Mouse (Mus musculus) midbrain, postnatal 0 days (tissue): ENCODE results near the gene Rita1. TPM values are rescaled to one million over a fixed set of nuclear protein-coding genes. Genes with fewer than 3 reads are reported as not detected.

Experiments used
- ATAC-seq: fragments of 200-750 bp; cut with Nextera tagmentation; 2 replicates; pipeline ENCODE4 v1.8.0; 2017; ENCODE audit warnings: moderate number of reproducible peaks, mild to moderate bottlenecking, moderate TSS enrichment, moderate library complexity; ENCODE audit not compliant: low FRiP score
- DNase-seq: peaks from one replicate; pipeline ENCODE4 v3.0.0-alpha.2; 2015; ENCODE audit warnings: low spot score
- H3K27ac ChIP-seq: fragments of 300-500 bp; sonication (generic); 2 replicates; pipeline ENCODE4 v1.5.1; 2014; ENCODE audit warnings: low read depth, mild to moderate bottlenecking, low read length, mixed read lengths
- H3K27me3 ChIP-seq: fragments of 300-500 bp; sonication (generic); 2 replicates; pipeline ENCODE4 v1.6.1; 2014; ENCODE audit warnings: low read length, control low read depth, mixed read lengths; ENCODE audit not compliant: insufficient read depth
- H3K36me3 ChIP-seq: fragments of 300-500 bp; sonication (generic); 2 replicates; pipeline ENCODE4 v1.6.1; 2014; ENCODE audit warnings: low read length, control low read depth, mixed read lengths; ENCODE audit not compliant: insufficient read depth
- H3K4me1 ChIP-seq: fragments of 300-500 bp; sonication (generic); 2 replicates; pipeline ENCODE4 v1.6.1; 2014; ENCODE audit warnings: mild to moderate bottlenecking, control low read depth, antibody characterized with exemption, low read length, mixed read lengths; ENCODE audit not compliant: insufficient read depth
- H3K4me2 ChIP-seq: fragments of 300-500 bp; sonication (generic); 2 replicates; pipeline ENCODE4 v1.6.1; 2014; ENCODE audit warnings: low read depth, mild to moderate bottlenecking, low read length, mixed read lengths; ENCODE audit not compliant: poor library complexity, severe bottlenecking
- H3K4me3 ChIP-seq: fragments of 300-500 bp; sonication (generic); 2 replicates; pipeline ENCODE4 v1.5.1; 2014; ENCODE audit warnings: low read depth, mild to moderate bottlenecking, low read length, moderate library complexity
- H3K9ac ChIP-seq: fragments of 300-500 bp; sonication (generic); replicated peaks from 2 replicates; pipeline ENCODE4 v1.6.1; 2014; ENCODE audit warnings: mild to moderate bottlenecking, low read length, moderate library complexity, mixed read lengths; ENCODE audit not compliant: poor library complexity, severe bottlenecking
- H3K9me3 ChIP-seq: fragments of 300-500 bp; sonication (generic); 2 replicates; pipeline ENCODE4 v1.6.1; 2016; ENCODE audit warnings: low read length, control low read depth
- CTCF ChIP-seq: IDR thresholded peaks from 2 replicates; pipeline ENCODE4 v1.5.1; 2016; ENCODE audit warnings: antibody characterized with exemption, mild to moderate bottlenecking
- WGBS: fragments of 180-500 bp; shearing (Covaris S2); extraction: QIAGEN DNeasy Blood & Tissue Kit; methylation state at CpG from one replicate; pipeline ENCODE4 v1.1.7; 2014; 5-methylcytosine and 5-hydroxymethylcytosine counted together
- polyA plus RNA-seq: library from polyadenylated mRNA; unstranded; fragments of >200 nt; fragmentation: Nextera tagmentation; extraction: Ambion mirVana; gene quantifications from 2 replicates; pipeline ENCODE4 v1.2.1, GENCODE M21; 2015
- total RNA-seq: library from RNA; depleted of rRNA; stranded (reverse); fragments of >200 nt; gene quantifications from 2 replicates; pipeline ENCODE4 v1.2.3, GENCODE M21; 2014

Gene Rita1
- total and polyA plus RNA-seq, 2 experiments from 2014 or later = 31.4 to 43.6 TPM

DNA sequence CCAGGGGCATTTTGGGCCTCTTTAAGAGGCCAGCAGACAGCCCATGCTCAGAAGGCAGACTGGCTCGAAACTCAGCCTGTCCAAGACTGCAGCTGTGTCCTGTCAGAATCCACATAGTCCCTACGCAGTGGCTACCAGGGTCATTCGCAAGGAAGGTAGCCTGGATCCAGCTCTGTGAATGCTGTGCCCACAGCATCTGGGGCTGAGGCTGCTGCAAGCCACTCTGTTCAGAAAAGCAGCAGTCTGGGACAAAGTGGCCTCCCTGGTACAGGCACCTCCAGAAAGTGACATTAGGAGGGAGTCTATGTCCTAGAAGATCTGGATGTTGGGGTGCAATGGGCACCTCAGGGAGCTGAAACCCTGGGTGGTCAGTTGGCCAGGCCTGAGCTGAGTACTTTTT lies 42.6 kb downstream of the Rita1 start:
- Histone ChIP-seq H3K27me3 (no peaks in the 10 kb centered on the region), H3K27ac (no peak overlapping the region), H3K9me3 (no peaks in the 10 kb centered on the region), H3K4me2 (no peak overlapping the region), H3K4me3 (no peak overlapping the region), H3K36me3 (no peaks in the 10 kb centered on the region), H3K4me1 (peaks cover 29% of the 10 kb centered on the region), H3K9ac (no peak overlapping the region)
- 96% methylated on average over 3 of the region's 3 CpGs for WGBS
- DNase-seq (no peak), ATAC-seq (no peak)
- no peak for TF ChIP-seq CTCF

DNA sequence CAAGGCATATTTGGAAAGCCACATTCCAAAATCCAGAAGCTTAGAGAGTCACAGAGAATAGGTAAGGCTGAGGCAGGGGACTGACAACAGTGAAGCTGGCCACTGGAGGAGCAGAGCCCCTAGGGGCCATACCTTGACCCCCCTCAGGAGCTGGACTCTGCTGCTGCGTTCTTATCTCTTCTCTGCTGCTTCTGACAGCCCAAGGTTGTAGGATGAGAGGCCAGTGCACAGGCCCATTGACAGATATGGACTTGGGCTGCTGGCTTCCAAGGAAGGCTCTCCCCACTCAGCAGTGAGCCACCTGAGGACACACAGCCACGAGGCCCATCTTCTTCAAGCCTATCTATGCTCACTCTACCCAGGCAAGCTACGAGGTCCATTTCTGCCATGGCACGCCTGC lies 43.4 kb downstream of the Rita1 start:
- Histone ChIP-seq H3K4me3 (no peak overlapping the region), H3K27me3 (no peaks in the 10 kb centered on the region), H3K4me1 (peaks cover 29% of the 10 kb centered on the region), H3K27ac (peak overlapping the region; percentile 79; the same call in 1 of the 2 replicates), H3K4me2 (no peak overlapping the region), H3K9me3 (no peaks in the 10 kb centered on the region), H3K9ac (no peak overlapping the region; the same call in 1 of the 2 replicates), H3K36me3 (no peaks in the 10 kb centered on the region)
- 82% methylated on average over 4 of the region's 4 CpGs for WGBS
- TF ChIP-seq CTCF = no peak
- DNase-seq (no peak), ATAC-seq (no peak)

- Histone ChIP-seq H3K4me2 (no peak overlapping the region), H3K4me1 (peaks cover 29% of the 10 kb centered on the region), H3K4me3 (no peak overlapping the region), H3K36me3 (no peaks in the 10 kb centered on the region), H3K27ac (peak overlapping the region; percentile 79), H3K27me3 (no peaks in the 10 kb centered on the region), H3K9ac (no peak overlapping the region; the same call in 1 of the 2 replicates), H3K9me3 (no peaks in the 10 kb centered on the region)
- ATAC-seq (no peak; the same call in 1 of the 2 replicates), DNase-seq (peak; percentile 86)
- no peak for TF ChIP-seq CTCF
- WGBS = 27% methylated on average over 9 of the region's 9 CpGs
Observed at GRCm38 (mm10) chr5:120568336-120568768, 44.0 kb downstream of the Rita1 start.

GRCm38 (mm10) chr5:120567761-120568211 lies 44.6 kb downstream of the Rita1 start:
- Histone ChIP-seq H3K9ac (0 out of 2 replicates have a peak overlapping the region, but pooled peaks have one; percentile 29), H3K4me2 (peak overlapping the region; percentile 22; the same call in 1 of the 2 replicates)
- WGBS = 10% methylated on average over 14 of the region's 14 CpGs

GRCm38 (mm10) chr5:120567253-120567701 lies 45.1 kb downstream of the Rita1 start:
- 0 out of 2 replicates have a peak overlapping the region, but pooled peaks have one; percentile 29 for H3K9ac ChIP-seq
- TF ChIP-seq CTCF = no peak
- DNase-seq (peak; percentile 80), ATAC-seq (0 out of 2 replicates have a peak, but pooled peaks have one; percentile 21)
- no peaks in the 10 kb centered on the region for H3K27me3 ChIP-seq
- H3K4me3 ChIP-seq = no peak overlapping the region
- H3K9me3 ChIP-seq = no peaks in the 10 kb centered on the region
- peak overlapping the region; percentile 22 for H3K4me2 ChIP-seq
- 13% methylated on average over 21 of the region's 21 CpGs for WGBS
- peak overlapping the region; percentile 79 for H3K27ac ChIP-seq
- H3K36me3 ChIP-seq = no peaks in the 10 kb centered on the region
- peaks cover 29% of the 10 kb centered on the region for H3K4me1 ChIP-seq

More at GRCm38 (mm10) chr5:120567761-120568211, 44.6 kb downstream of the Rita1 start:
- ATAC-seq (peak; percentile 28; the same call in 1 of the 2 replicates), DNase-seq (peak; percentile 69)
- peak overlapping the region; percentile 79 for H3K27ac ChIP-seq
- H3K4me1 ChIP-seq = peaks cover 29% of the 10 kb centered on the region
- no peak overlapping the region for H3K4me3 ChIP-seq
- H3K9me3 ChIP-seq = no peaks in the 10 kb centered on the region
- H3K36me3 ChIP-seq = no peaks in the 10 kb centered on the region
- no peak for TF ChIP-seq CTCF
- H3K27me3 ChIP-seq = no peaks in the 10 kb centered on the region

GRCm38 (mm10) chr5:120566681-120567252 lies 45.6 kb downstream of the Rita1 start:
- peak overlapping the region; percentile 79 for H3K27ac ChIP-seq
- no peak for TF ChIP-seq CTCF
- peak overlapping the region; percentile 22; the same call in 1 of the 2 replicates for H3K4me2 ChIP-seq
- H3K27me3 ChIP-seq = no peaks in the 10 kb centered on the region
- H3K36me3 ChIP-seq = no peaks in the 10 kb centered on the region
- no peak overlapping the region for H3K9ac ChIP-seq
- peaks cover 29% of the 10 kb centered on the region for H3K4me1 ChIP-seq
- no peaks in the 10 kb centered on the region for H3K9me3 ChIP-seq
- WGBS = 49% methylated on average over 9 of the region's 9 CpGs
- H3K4me3 ChIP-seq = no peak overlapping the region
- peak; percentile 60 for DNase-seq
- no peak for ATAC-seq
